Mouse (Mus musculus) gastrocnemius, adult 2 months (tissue): ENCODE measurements around the gene Sh3d19. TPM values are rescaled to one million over a fixed set of nuclear protein-coding genes. Genes with fewer than 3 reads are reported as not detected.

Experiments
- DNase-seq: peaks from one replicate; pipeline ENCODE4 v3.0.0; 2022
- H3K27ac ChIP-seq: fragments of 200-600 bp; 2 replicates; pipeline ENCODE4 v1.8.1; 2022; ENCODE audit warnings: mild to moderate bottlenecking
- H3K4me3 ChIP-seq: fragments of 200-600 bp; 2 replicates; pipeline ENCODE4 v1.8.1; 2022; ENCODE audit warnings: mild to moderate bottlenecking, moderate library complexity
- CTCF ChIP-seq: fragments of 200-600 bp; IDR thresholded peaks from 2 replicates; pipeline ENCODE4 v1.8.1; 2022; ENCODE audit warnings: antibody characterized with exemption, mild to moderate bottlenecking, moderate library complexity
- intact Hi-C: fragments of 180-260 bp; cut with DNase I; formaldehyde crosslinking; loops from one replicate; pipeline ENCODE4 v1.15.1; 2025
- total RNA-seq, 2 experiments: library from RNA; stranded (reverse); gene quantifications; 2 replicates each; pipeline ENCODE4 v1.2.3; 2021

Gene Sh3d19
- total RNA-seq, 2 experiments from 2014 or later: 12.5 to 13.2 TPM

GRCm38 (mm10) chr3:86020921-86021650 lies 50.2 kb downstream of the Sh3d19 start:
- TF ChIP-seq CTCF: no peak
- no peak overlapping the region for H3K27ac ChIP-seq
- no peak overlapping the region for H3K4me3 ChIP-seq
- DNase-seq: no peak
- intact Hi-C loops: no loop called here

DNA sequence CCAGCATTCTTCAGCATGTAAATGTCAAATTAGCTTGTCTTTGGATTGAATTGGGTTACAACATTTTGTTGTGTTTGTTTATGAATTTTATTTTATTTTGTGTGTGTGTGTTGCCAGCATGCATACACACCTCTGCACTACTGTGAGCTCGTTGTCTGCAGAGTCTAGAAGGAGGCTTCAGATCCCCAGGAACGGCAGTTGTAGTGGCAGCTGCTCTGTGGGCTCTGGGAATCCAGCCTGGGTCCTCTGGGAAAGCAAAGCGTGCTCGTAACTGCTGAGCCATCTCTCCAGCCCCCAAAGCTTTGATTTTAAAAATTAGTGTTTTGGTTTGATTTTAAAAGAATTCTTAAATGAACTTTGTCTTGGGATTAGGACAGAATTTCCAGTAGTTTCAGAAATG lies 50.7 kb downstream of the Sh3d19 start:
- DNase-seq: no peak
- Histone ChIP-seq H3K27ac (no peak overlapping the region), H3K4me3 (no peak overlapping the region)
- no peak for TF ChIP-seq CTCF
- intact Hi-C loops: no loop called here

DNA sequence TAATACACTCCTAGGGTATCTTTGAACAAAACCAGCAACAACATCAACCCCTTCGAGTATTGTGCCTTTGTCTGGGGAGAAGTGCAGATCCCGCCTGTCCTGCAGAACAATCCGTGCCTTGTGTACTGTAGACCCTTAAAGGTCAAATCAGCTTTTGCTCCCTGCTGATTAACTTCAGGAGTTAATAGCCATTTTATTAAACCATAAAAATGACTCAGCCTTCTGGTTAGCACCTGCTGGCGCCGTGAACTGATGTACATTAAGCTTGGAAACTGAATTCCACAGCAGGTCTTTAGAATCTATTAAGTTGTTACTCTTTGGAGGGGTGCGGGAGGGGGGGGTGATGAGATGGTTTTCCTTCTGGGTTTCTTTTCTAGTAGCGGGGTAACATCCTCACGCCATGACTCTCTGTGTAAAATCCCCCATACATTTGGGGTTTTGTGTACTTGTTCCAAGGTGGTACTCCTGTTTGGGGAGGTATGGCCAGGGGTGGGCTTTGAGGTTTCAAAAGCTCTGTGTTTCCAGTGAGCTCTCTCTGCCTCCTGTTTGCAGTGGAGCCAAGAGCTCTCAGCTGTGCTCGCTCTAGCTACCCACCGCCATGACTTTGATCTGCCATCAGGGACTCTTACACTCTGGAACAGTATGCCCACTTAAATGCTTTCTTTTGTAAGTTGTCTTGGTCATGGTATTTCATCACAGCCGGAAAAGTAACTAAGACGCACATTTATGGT lies 53.3 kb downstream of the Sh3d19 start:
- Histone ChIP-seq H3K4me3 (no peak overlapping the region), H3K27ac (no peak overlapping the region)
- intact Hi-C loops: no loop called here
- no peak for DNase-seq
- TF ChIP-seq CTCF: no peak

DNA sequence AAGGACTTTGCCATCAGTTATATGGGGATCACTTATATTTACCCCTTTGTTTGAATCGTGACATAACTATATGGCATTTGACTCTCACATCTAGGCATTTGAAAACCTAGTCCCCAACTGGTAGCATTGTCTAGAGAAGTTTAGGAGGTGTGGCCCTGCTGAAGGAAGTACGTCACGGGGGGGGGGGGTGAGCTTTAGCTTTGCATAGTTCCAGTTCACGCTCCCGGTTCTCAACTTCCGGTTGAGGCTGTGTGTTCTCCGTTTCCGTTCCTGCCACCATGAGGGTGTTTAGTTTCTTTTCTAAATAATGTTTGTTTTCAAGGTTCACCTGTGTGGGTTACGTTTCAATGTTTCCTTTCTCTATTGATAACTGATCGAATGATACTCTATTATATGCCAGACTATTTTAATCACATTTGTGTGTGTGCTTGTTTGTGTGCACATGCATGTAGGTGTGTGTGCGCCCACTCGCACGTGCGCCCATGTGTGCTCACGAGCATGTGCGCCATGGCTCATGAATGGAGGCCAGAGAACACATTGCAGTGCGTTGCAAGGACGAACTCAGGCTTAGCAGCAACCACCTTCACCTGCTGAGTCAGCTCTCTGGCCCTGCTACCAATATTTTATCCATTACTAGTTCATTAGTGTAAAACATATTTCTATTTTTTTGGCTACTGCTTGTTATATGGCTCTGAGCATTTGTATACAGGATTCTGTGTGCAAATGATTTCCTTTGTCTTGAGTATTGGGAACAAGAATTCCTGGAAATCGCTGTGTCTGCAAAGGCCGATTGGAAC lies 54.6 kb downstream of the Sh3d19 start:
- no peak overlapping the region for H3K4me3 ChIP-seq
- TF ChIP-seq CTCF: no peak
- no peak overlapping the region for H3K27ac ChIP-seq
- intact Hi-C loops: no loop called here
- no peak for DNase-seq

DNA sequence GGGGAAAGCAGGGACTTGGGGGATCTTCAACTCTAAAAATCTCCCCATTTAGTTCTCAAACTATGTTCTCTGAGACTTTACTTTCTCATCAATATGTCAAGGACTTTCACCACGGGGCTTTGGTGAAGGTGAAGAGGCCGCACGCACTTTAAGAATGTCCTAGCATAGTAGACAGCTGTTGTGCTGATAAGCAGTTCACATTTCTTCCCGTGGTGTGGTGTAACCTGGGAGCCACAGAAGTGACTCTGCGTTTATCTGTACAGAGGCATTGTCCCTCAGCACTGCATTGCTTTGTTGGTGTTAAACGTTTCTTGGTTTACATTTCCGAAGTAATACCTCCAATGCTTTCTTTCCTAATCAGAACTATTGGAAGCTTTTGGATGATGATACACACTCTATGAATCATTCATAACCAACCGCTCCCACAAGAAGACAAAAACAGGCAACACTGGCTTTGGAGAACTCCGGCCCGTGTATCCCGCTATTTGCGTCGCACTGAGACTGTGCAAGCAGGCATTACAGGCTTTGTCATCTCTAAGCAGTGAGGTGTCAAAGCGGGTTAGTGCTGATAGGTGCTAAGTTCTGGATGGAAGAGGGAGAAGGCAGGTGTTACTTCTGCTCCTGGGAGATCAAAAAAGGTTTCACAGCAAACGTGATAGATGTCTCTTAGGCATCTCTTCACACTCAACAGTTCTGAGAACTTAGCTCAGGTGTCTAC lies 57.9 kb downstream of the Sh3d19 start:
- no peak overlapping the region for H3K27ac ChIP-seq
- no peak for TF ChIP-seq CTCF
- DNase-seq: no peak
- no peak overlapping the region for H3K4me3 ChIP-seq
- intact Hi-C loops: no loop called here

GRCm38 (mm10) chr3:86030566-86030965 lies 59.7 kb downstream of the Sh3d19 start:
- DNase-seq: no peak
- no peak for TF ChIP-seq CTCF
- no peak overlapping the region for H3K4me3 ChIP-seq
- intact Hi-C loops: no loop called here
- H3K27ac ChIP-seq: no peak overlapping the region

GRCm38 (mm10) chr3:86033455-86034090 lies 62.7 kb downstream of the Sh3d19 start:
- TF ChIP-seq CTCF: no peak
- DNase-seq: no peak
- H3K27ac ChIP-seq: no peak overlapping the region
- no peak overlapping the region for H3K4me3 ChIP-seq
- intact Hi-C loops: no loop called here

DNA sequence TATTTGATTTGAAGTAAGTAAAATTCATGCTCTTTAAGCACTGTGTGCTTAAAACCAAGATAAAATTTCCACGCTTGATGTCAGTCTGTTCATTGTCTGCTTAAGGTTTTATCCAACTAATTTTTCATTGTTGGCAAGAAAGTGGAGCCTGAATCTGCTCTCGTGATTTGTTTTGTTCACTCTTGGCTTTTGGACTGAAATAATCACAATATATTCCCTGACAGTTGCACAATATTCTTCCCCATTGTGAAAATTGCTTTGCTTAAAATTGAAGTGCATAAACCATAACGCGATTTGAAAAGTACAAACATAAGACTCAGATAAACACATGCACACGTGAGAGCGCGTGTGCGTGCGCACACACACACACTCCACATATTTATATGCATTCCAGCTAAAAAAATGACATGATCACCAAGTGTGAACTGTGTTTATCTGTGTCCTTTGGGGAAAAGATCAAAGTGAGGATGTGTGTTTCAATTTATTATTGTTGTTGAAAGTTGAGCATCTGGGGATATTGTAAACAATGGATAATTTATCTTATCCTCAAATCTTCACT lies 67.1 kb downstream of the Sh3d19 start:
- no peak for DNase-seq
- intact Hi-C loops: no loop called here

DNA sequence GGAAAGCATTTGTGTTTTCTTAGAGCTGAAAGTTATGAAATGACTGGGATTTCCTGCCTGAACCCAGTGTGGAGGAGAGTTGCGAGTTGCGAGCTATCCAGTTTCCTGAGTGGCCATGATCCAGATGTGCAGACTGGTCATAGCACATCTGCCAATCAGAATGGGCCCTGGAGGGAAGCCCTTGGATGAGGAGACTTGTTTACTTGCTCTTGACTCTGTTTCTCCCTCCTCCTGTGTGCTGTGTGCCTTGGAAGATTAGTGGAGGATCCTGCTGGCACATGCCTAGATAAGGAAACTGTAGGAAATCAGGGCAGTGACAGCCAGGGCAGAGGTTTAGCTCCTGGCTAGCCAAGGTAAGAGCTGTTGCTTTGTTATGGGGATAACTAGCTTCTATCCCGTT lies 67.7 kb downstream of the Sh3d19 start:
- intact Hi-C loops: no loop called here
- no peak for TF ChIP-seq CTCF
- DNase-seq: peak; percentile 83
- peak overlapping the region; percentile 63 for H3K4me3 ChIP-seq
- peak overlapping the region; percentile 81 for H3K27ac ChIP-seq

More for the DNA sequence above, 67.1 kb downstream of the Sh3d19 start:
- TF ChIP-seq CTCF: no peak
- H3K27ac ChIP-seq: peak overlapping the region; percentile 81
- H3K4me3 ChIP-seq: no peak overlapping the region; the same call in 1 of the 2 replicates

- DNase-seq: peak; percentile 49
- intact Hi-C loops: no loop called here
- Histone ChIP-seq H3K4me3 (peak overlapping the region; percentile 63), H3K27ac (peak overlapping the region; percentile 81)
- no peak for TF ChIP-seq CTCF
Observed at GRCm38 (mm10) chr3:86040286-86041201, 69.6 kb downstream of the Sh3d19 start.
